Mouse (Mus musculus) G1E (cell line): Measurements from ENCODE around the gene Gm4131. TPM values are rescaled to one million over a fixed set of nuclear protein-coding genes. Genes with fewer than 3 reads are reported as not detected.

Experiments used
- ATAC-seq: 2 replicates; pipeline ENCODE4 v1.8.0; 2016; ENCODE audit warnings: mild to moderate bottlenecking; ENCODE audit not compliant: insufficient number of reproducible peaks, poor library complexity, low FRiP score, severe bottlenecking; ENCODE audit errors: extremely low read depth
- DNase-seq: peaks from one replicate; pipeline ENCODE4 v3.0.0; 2012; ENCODE audit warnings: low spot score
- H3K27me3 ChIP-seq: 2 replicates; pipeline ENCODE4 v1.6.1; 2012; ENCODE audit warnings: mild to moderate bottlenecking, low read length, inconsistent platforms; ENCODE audit not compliant: insufficient read depth
- H3K36me3 ChIP-seq: replicated peaks from 2 replicates; pipeline ENCODE3; 2012; ENCODE audit warnings: mild to moderate bottlenecking, inconsistent platforms
- H3K4me1 ChIP-seq: 2 replicates; pipeline ENCODE4 v1.6.1; 2012; ENCODE audit warnings: low read depth, low read length, inconsistent platforms, mixed read lengths; ENCODE audit not compliant: insufficient read depth
- H3K4me3 ChIP-seq: 2 replicates; pipeline ENCODE4 v1.5.1; 2012; ENCODE audit warnings: low read depth, mild to moderate bottlenecking, inconsistent platforms, low read length, moderate library complexity, mixed read lengths
- H3K9me3 ChIP-seq: replicated peaks from 2 replicates; pipeline ENCODE4 v1.6.1; 2012; ENCODE audit warnings: inconsistent platforms
- CTCF ChIP-seq: IDR thresholded peaks from 2 replicates; pipeline ENCODE4 v1.5.1; 2012; ENCODE audit warnings: low read depth, low read length, inconsistent platforms, mixed read lengths
- GATA1 ChIP-seq: IDR thresholded peaks from 2 replicates; pipeline ENCODE4 v1.6.1; 2012; ENCODE audit warnings: borderline replicate concordance, low read length, inconsistent platforms, mixed read lengths
- GATA2 ChIP-seq: IDR thresholded peaks from 2 replicates; pipeline ENCODE4 v1.6.1; 2012; ENCODE audit warnings: low read depth, low read length, inconsistent platforms, borderline replicate concordance
- POLR2AphosphoS5 ChIP-seq: IDR thresholded peaks from 2 replicates; pipeline ENCODE4 v1.6.1; 2012; ENCODE audit warnings: low read depth, low read length, inconsistent platforms; ENCODE audit not compliant: insufficient replicate concordance
- TAL1 ChIP-seq: conservative IDR thresholded peaks from 2 replicates; pipeline ENCODE4 v1.6.1; 2012; ENCODE audit warnings: low read depth, low read length, inconsistent platforms, mixed read lengths
- polyA plus RNA-seq: library from polyadenylated mRNA; stranded (reverse); fragments of >175 nt; gene quantifications from 2 replicates; pipeline ENCODE4 v1.2.3, GENCODE M21; 2012
- total RNA-seq, 2 experiments: library from RNA; stranded (forward) in 1 of 2; stranded (reverse) in 1 of 2; fragments of 200-1000 nt in 1 of 2; fragments of >200 nt in 1 of 2; fragmentation: Nextera tagmentation in 1 of 2; gene quantifications; 2 replicates each; pipeline ENCODE4 v1.2.3; 2014 to 2017

Gene Gm4131
- total and polyA plus RNA-seq, 3 experiments: not detected

DNA sequence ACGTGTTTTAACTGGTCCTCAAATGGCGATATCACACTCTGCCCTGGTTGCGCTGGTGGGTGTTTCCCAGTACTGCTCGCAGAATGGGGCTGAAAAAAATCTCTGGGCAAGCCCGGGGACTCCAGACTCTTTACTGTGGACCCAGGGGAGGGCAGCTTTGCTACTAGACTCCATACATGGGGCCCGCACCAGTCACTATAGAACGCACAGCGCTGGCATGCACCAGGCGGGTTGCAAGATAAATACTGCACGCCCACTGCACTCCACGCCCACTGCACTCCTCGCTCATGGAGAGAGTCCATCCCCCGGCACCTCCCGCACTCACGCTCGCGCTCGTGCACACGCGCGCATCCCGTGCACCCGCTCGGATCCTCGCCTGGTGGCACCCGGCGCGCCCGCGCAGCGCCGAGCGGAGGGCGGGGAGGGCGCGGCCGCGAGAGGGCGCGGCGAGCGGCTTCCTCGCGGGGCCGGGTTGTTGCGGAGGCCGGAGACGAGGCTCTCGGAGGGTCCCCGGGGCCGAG lies 11.4 kb downstream of the Gm4131 start, which contains the start of gene Fam124a:
TSS of gene Fam124a (plus strand) at position 429 of the 521 bp plus-strand sequence.
- no peaks in the 10 kb centered on the region for H3K9me3 ChIP-seq
- no peaks in the 10 kb centered on the region for H3K4me1 ChIP-seq
- ATAC-seq (no peak), DNase-seq (no peak)
- no peaks in the 10 kb centered on the region for H3K36me3 ChIP-seq
- H3K27me3 ChIP-seq: peaks cover 9% of the 10 kb centered on the region
- no peak for TF ChIP-seq CTCF
- TF ChIP-seq GATA2: no peak
- TF ChIP-seq GATA1: no peak
- TF ChIP-seq TAL1: no peak
- TF ChIP-seq POLR2AphosphoS5: no peak
- H3K4me3 ChIP-seq: no peak within 1 kb of the TSS

- Histone ChIP-seq H3K4me1 (no peaks in the 10 kb centered on the region), H3K27me3 (peaks cover 5% of the 10 kb centered on the region)
- no peak for DNase-seq
Measured at GRCm38 (mm10) chr14:62553786-62554185, 12.9 kb downstream of the Gm4131 start.

DNA sequence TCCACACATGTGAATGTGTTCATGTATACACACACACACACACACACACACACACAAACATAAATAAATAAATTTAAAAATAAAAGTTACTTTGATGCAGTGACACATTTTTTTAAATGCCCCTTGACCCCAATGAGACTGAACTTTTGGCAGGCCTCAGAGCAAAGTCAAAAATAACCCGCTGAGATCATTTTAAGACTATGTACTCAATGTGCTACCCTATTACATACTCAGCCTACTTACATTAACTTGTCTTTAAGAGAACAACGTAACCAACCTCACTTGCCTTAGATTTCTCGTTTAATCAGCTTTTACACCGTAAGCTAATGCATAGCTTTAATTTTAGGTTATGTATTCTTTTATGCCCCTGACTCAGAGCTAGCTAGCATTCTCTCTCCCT lies 13.9 kb downstream of the Gm4131 start:
- no peak for ATAC-seq
- no peak for TF ChIP-seq GATA2
- TF ChIP-seq CTCF: no peak
- no peak for TF ChIP-seq GATA1
- TF ChIP-seq POLR2AphosphoS5: no peak
- no peak for TF ChIP-seq TAL1
- Histone ChIP-seq H3K4me1 (no peaks in the 10 kb centered on the region), H3K36me3 (no peaks in the 10 kb centered on the region), H3K9me3 (no peaks in the 10 kb centered on the region), H3K27me3 (peaks cover 5% of the 10 kb centered on the region; the same call in 1 of the 2 replicates), H3K4me3 (no peak overlapping the region)
- DNase-seq: no peak

More at GRCm38 (mm10) chr14:62553786-62554185, 12.9 kb downstream of the Gm4131 start:
- TF ChIP-seq POLR2AphosphoS5 (no peak), GATA1 (no peak), TAL1 (no peak), GATA2 (no peak), CTCF (no peak)
- H3K4me3 ChIP-seq: no peak overlapping the region
- H3K36me3 ChIP-seq: no peaks in the 10 kb centered on the region
- no peaks in the 10 kb centered on the region for H3K9me3 ChIP-seq
- ATAC-seq: no peak

GRCm38 (mm10) chr14:62550121-62550520 lies 16.6 kb downstream of the Gm4131 start:
- Histone ChIP-seq H3K4me1 (no peaks in the 10 kb centered on the region), H3K27me3 (peaks cover 6% of the 10 kb centered on the region; the same call in 1 of the 2 replicates), H3K4me3 (no peak overlapping the region), H3K36me3 (no peaks in the 10 kb centered on the region), H3K9me3 (no peaks in the 10 kb centered on the region)
- ATAC-seq (no peak), DNase-seq (no peak)
- TF ChIP-seq TAL1 (no peak), GATA2 (no peak), POLR2AphosphoS5 (no peak), GATA1 (no peak), CTCF (no peak)

GRCm38 (mm10) chr14:62546746-62547145 lies 20.0 kb downstream of the Gm4131 start:
- TF ChIP-seq GATA2: no peak
- TF ChIP-seq CTCF: no peak
- TF ChIP-seq TAL1: no peak
- no peak for TF ChIP-seq GATA1
- TF ChIP-seq POLR2AphosphoS5: no peak
- DNase-seq (no peak), ATAC-seq (no peak)
- Histone ChIP-seq H3K27me3 (peaks cover 6% of the 10 kb centered on the region; the same call in 1 of the 2 replicates), H3K4me3 (no peak overlapping the region), H3K4me1 (no peaks in the 10 kb centered on the region), H3K9me3 (no peaks in the 10 kb centered on the region), H3K36me3 (no peaks in the 10 kb centered on the region)

GRCm38 (mm10) chr14:62546296-62546695 lies 20.4 kb downstream of the Gm4131 start:
- no peak for DNase-seq
- H3K4me3 ChIP-seq: no peak overlapping the region
- H3K4me1 ChIP-seq: no peaks in the 10 kb centered on the region
- peaks cover 6% of the 10 kb centered on the region; the same call in 1 of the 2 replicates for H3K27me3 ChIP-seq
- no peak for ATAC-seq
- H3K36me3 ChIP-seq: no peaks in the 10 kb centered on the region
- TF ChIP-seq CTCF: no peak
- H3K9me3 ChIP-seq: no peaks in the 10 kb centered on the region

DNA sequence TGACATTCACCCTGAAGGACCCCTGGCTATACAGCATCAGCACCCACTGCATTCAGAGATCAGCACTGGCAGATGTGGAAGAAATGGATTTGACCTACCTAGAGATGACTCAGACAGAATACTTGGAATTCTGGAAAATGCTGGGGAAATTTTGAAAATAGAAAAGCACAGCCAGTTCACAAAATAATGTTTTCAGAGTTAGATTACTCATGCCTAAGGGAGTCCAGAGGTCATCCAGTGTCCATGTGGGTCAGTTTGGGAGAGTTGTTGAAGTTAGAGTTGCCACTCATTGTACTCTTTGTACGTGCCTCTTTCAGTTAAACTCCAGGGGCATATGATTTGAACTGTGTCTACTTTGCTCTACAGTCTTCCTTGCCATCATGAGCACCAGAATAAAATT lies 25.0 kb downstream of the Gm4131 start:
- Histone ChIP-seq H3K4me3 (no peak overlapping the region), H3K4me1 (no peaks in the 10 kb centered on the region), H3K27me3 (peaks cover 10% of the 10 kb centered on the region; the same call in 1 of the 2 replicates), H3K9me3 (no peaks in the 10 kb centered on the region), H3K36me3 (no peaks in the 10 kb centered on the region)
- no peak for DNase-seq
- TF ChIP-seq CTCF (no peak), POLR2AphosphoS5 (no peak), GATA1 (no peak), TAL1 (no peak)
- no peak for ATAC-seq
